Mouse (Mus musculus) stomach, embryonic 14.5 days (tissue): ENCODE results near the gene Slc25a33. TPM values are rescaled to one million over a fixed set of nuclear protein-coding genes. Genes with fewer than 3 reads are reported as not detected.

Experiments
- ATAC-seq: fragments of 200-750 bp; cut with Nextera tagmentation; 2 replicates; pipeline ENCODE4 v1.8.0; 2017; ENCODE audit warnings: low read depth, moderate TSS enrichment; ENCODE audit not compliant: insufficient number of reproducible peaks, insufficient read depth, low FRiP score
- H3K27ac ChIP-seq: fragments of 300-500 bp; sonication (generic); 2 replicates; pipeline ENCODE4 v1.5.1; 2014; ENCODE audit warnings: mild to moderate bottlenecking, low read length, moderate library complexity, mixed read lengths
- H3K27me3 ChIP-seq: fragments of 300-500 bp; sonication (generic); 2 replicates; pipeline ENCODE4 v1.6.1; 2014; ENCODE audit warnings: low read length, control low read depth, mixed read lengths; ENCODE audit not compliant: control insufficient read depth, insufficient read depth
- H3K36me3 ChIP-seq: fragments of 300-500 bp; sonication (generic); 2 replicates; pipeline ENCODE4 v1.6.1; 2014; ENCODE audit warnings: mild to moderate bottlenecking, control low read depth, low read length, moderate library complexity, mixed read lengths; ENCODE audit not compliant: control insufficient read depth, insufficient read depth
- H3K4me1 ChIP-seq: fragments of 300-500 bp; sonication (generic); 2 replicates; pipeline ENCODE4 v1.6.1; 2014; ENCODE audit warnings: low read length, control low read depth, mixed read lengths; ENCODE audit not compliant: control insufficient read depth, insufficient read depth
- H3K4me2 ChIP-seq: fragments of 300-500 bp; sonication (generic); replicated peaks from 2 replicates; pipeline ENCODE4 v1.6.1; 2014; ENCODE audit warnings: low read depth, low read length, control low read depth
- H3K4me3 ChIP-seq: fragments of 300-500 bp; sonication (generic); 2 replicates; pipeline ENCODE4 v1.5.1; 2014; ENCODE audit warnings: low read depth, low read length, control low read depth
- H3K9ac ChIP-seq: fragments of 300-500 bp; sonication (generic); replicated peaks from 2 replicates; pipeline ENCODE4 v1.6.1; 2014; ENCODE audit warnings: low read depth, mild to moderate bottlenecking, control low read depth, low read length, moderate library complexity, mixed read lengths
- H3K9me3 ChIP-seq: fragments of 300-500 bp; sonication (generic); 2 replicates; pipeline ENCODE4 v1.6.1; 2016; ENCODE audit warnings: low read depth, low read length, control low read depth; ENCODE audit not compliant: control insufficient read depth
- WGBS: fragments of 180-500 bp; shearing (Covaris S2); extraction: QIAGEN DNeasy Blood & Tissue Kit; methylation state at CpG from one replicate; pipeline ENCODE4 v1.1.7; 2014; 5-methylcytosine and 5-hydroxymethylcytosine counted together
- polyA plus RNA-seq: library from polyadenylated mRNA; unstranded; fragments of >200 nt; fragmentation: Nextera tagmentation; extraction: Ambion mirVana; gene quantifications from 2 replicates; pipeline ENCODE4 v1.2.1, GENCODE M21; 2014

Slc25a33 gene
- polyA plus RNA-seq, 1 experiment from 2014 or later = 9.4 TPM

GRCm38 (mm10) chr4:149798684-149799309 is 24.7 kb upstream of the Slc25a33 start:
- WGBS = 23% methylated on average over 7 of the region's 7 CpGs
- H3K4me3 ChIP-seq = no peak overlapping the region
- H3K9me3 ChIP-seq = no peaks in the 10 kb centered on the region
- peaks cover 21% of the 10 kb centered on the region for H3K4me1 ChIP-seq
- H3K36me3 ChIP-seq = no peaks in the 10 kb centered on the region
- H3K4me2 ChIP-seq = no peak overlapping the region
- no peak overlapping the region for H3K9ac ChIP-seq
- 0 out of 2 replicates have a peak, but pooled peaks have one; percentile 50 for ATAC-seq
- H3K27me3 ChIP-seq = no peaks in the 10 kb centered on the region
- H3K27ac ChIP-seq = no peak overlapping the region

GRCm38 (mm10) chr4:149798116-149798515 is 24.0 kb upstream of the Slc25a33 start:
- Histone ChIP-seq H3K9ac (no peak overlapping the region), H3K27me3 (no peaks in the 10 kb centered on the region), H3K36me3 (no peaks in the 10 kb centered on the region), H3K4me1 (peaks cover 21% of the 10 kb centered on the region), H3K9me3 (no peaks in the 10 kb centered on the region), H3K4me3 (no peak overlapping the region), H3K4me2 (no peak overlapping the region), H3K27ac (no peak overlapping the region)
- 49% methylated on average over 2 of the region's 2 CpGs for WGBS
- no peak for ATAC-seq

DNA sequence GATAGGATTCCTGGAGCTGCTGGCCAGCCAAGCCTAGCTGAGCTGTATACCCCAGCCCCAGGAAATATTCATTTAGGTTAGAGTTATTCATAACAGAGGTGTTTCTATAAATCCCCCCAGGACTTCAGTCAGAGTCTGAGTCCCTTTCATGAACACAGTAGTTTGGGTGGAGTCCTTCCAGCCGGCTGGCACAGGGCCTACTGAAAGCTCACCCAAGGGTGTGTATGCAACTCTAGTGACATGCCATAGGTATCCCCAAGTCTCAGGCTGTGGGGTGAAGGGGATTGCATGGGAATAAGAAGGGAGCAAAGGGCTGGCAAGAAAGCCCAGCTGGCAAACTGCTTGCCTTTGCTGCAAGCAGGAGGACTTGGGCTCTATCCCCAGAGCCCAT is 23.1 kb upstream of the Slc25a33 start:
- Histone ChIP-seq H3K36me3 (no peaks in the 10 kb centered on the region), H3K4me3 (no peak overlapping the region), H3K9me3 (no peaks in the 10 kb centered on the region), H3K9ac (no peak overlapping the region), H3K4me1 (peaks cover 23% of the 10 kb centered on the region), H3K4me2 (no peak overlapping the region), H3K27ac (no peak overlapping the region), H3K27me3 (no peaks in the 10 kb centered on the region)
- WGBS = 39% methylated on average over 1 of the region's 1 CpGs
- ATAC-seq = no peak

DNA sequence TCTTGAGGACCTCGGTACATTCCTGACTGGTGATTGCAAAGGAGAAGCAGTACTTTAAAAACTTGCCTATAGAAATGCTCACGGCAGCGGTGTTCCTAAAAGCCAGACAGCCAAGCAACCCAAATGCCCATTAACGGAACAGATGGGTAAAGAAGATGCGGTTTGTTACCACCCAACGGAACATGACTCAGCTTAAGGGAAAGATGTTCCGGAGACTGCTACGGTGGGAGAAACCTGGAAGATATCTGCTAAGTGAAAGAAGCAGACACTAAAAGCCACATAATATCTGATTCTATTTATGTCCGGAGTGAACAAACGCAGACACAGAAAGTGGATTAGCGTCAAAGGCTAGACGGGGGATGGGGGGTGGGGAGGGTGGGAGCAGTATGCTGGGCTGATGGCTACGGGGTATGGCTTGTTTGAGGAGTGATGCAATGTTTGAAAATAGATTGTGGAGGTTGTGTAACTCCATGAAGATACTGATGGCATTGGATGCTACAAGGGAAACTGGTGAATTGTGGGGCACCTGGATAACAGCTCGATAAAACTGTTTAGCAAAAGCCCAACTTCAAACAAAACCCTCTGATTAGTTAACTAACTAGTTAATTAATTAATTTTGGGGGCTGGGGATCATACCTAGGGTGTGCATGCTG is 22.6 kb upstream of the Slc25a33 start:
- Histone ChIP-seq H3K27me3 (no peaks in the 10 kb centered on the region), H3K4me3 (no peak overlapping the region), H3K9me3 (no peaks in the 10 kb centered on the region), H3K27ac (no peak overlapping the region), H3K4me2 (no peak overlapping the region), H3K4me1 (peaks cover 24% of the 10 kb centered on the region), H3K36me3 (no peaks in the 10 kb centered on the region), H3K9ac (no peak overlapping the region)
- no peak for ATAC-seq
- WGBS = 47% methylated on average over 14 of the region's 14 CpGs

DNA sequence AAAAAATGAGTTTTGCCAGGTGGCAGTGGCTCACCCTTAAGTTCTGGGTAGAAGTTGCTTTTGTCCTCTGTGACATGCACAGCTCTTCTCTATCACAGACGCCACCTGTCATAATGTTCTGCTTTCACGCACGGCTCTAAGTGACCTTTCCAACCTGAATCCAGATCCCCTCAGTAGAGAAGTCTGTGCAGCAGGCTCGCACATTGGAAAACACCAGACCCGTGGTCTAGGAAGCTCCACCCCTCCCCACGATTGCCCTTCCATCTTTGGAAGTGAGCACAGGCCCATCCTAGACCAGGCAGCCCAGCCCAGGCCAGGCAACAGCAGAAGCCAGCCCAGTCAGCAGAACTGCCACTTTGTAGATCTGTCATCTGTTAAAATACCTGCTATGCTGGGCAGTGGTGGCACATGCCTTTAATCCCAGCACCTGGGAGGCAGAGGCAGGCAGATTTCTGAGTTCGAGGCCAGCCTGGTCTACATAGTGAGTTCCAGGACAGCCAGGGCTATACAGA is 20.9 kb upstream of the Slc25a33 start:
- Histone ChIP-seq H3K27me3 (no peaks in the 10 kb centered on the region), H3K4me3 (no peak overlapping the region), H3K9ac (no peak overlapping the region), H3K36me3 (no peaks in the 10 kb centered on the region), H3K4me2 (no peak overlapping the region), H3K9me3 (no peaks in the 10 kb centered on the region), H3K27ac (no peak overlapping the region), H3K4me1 (peaks cover 24% of the 10 kb centered on the region)
- WGBS = 72% methylated on average over 7 of the region's 7 CpGs
- no peak for ATAC-seq

- Histone ChIP-seq H3K36me3 (no peaks in the 10 kb centered on the region), H3K27me3 (no peaks in the 10 kb centered on the region), H3K4me3 (no peak overlapping the region), H3K9ac (no peak overlapping the region), H3K4me1 (peaks cover 25% of the 10 kb centered on the region), H3K4me2 (no peak overlapping the region), H3K9me3 (no peaks in the 10 kb centered on the region), H3K27ac (no peak overlapping the region)
- 20% methylated on average over 8 of the region's 8 CpGs for WGBS
- ATAC-seq = no peak
Observed at GRCm38 (mm10) chr4:149794010-149794338, 19.9 kb upstream of the Slc25a33 start.

DNA sequence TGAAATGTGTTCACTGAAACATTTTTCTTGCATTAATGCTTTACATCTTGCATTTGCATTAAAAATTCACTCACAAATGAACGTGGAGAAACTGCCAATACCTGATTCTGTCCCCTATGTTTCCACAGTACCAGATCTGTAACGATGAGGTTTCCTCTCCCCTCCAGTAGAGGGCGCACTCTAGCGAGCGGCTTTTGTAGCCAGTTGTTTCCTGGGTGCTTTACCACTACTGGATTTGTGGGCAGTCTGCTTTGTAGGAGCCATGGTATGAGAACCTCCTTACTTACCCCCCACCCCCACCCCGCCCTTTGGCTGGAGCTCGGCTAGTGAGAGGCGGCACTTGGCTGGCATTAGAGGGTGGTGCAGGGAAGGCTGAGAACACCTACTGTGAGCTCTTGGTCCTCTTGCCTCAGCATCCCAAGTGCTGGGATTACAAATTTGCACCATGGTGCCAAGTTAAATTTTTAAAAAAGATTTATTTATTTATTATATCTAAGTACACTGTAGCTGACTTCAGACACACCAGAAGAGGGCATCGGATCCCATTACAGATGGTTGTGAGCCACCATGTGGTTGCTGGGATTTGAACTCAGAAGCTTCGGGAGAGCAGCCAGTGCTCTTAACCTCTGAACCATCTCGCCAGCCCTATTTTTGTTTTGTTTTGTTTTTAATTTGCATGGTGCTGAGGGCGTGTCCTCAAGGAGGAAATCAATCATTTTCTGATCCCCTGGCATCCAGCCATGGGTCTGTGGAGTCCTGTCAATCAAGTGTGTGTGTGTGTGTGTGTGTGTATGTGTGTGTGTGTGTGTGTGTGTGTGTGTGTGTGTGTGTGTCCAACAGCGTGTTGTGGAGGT is 19.3 kb upstream of the Slc25a33 start:
- Histone ChIP-seq H3K4me3 (no peak overlapping the region), H3K9me3 (no peaks in the 10 kb centered on the region), H3K4me1 (peaks cover 20% of the 10 kb centered on the region), H3K4me2 (no peak overlapping the region), H3K27me3 (no peaks in the 10 kb centered on the region), H3K9ac (no peak overlapping the region), H3K27ac (no peak overlapping the region), H3K36me3 (no peaks in the 10 kb centered on the region)
- no peak for ATAC-seq
- 41% methylated on average over 13 of the region's 13 CpGs for WGBS

- Histone ChIP-seq H3K9me3 (no peaks in the 10 kb centered on the region), H3K4me2 (no peak overlapping the region), H3K4me1 (peaks cover 14% of the 10 kb centered on the region), H3K9ac (no peak overlapping the region), H3K27ac (no peak overlapping the region), H3K4me3 (no peak overlapping the region), H3K36me3 (no peaks in the 10 kb centered on the region), H3K27me3 (no peaks in the 10 kb centered on the region)
- no peak for ATAC-seq
- WGBS = 48% methylated on average over 10 of the region's 10 CpGs
Observed at GRCm38 (mm10) chr4:149792159-149792800, 18.2 kb upstream of the Slc25a33 start.
